Mouse (Mus musculus) brain, embryonic 14.5 days (tissue): Measurements from ENCODE around the gene Rgma.

Source experiments
- CTCF ChIP-seq: fragments of 200-500 bp; IDR thresholded peaks from 2 replicates; pipeline ENCODE4 v1.5.1; 2012; ENCODE audit warnings: inconsistent platforms, mild to moderate bottlenecking, moderate library complexity, borderline replicate concordance; ENCODE audit not compliant: insufficient read depth, insufficient read length; ENCODE audit errors: extremely low read depth
- POLR2A ChIP-seq: fragments of 200-500 bp; IDR thresholded peaks from 2 replicates; pipeline ENCODE4 v1.6.1; 2012; ENCODE audit warnings: mild to moderate bottlenecking, inconsistent platforms, borderline replicate concordance; ENCODE audit not compliant: poor library complexity, insufficient read depth, insufficient read length, severe bottlenecking; ENCODE audit errors: extremely low read depth

GRCm38 (mm10) chr7:73371587-73372321 is 3.6 kb upstream of the Rgma start:
- TF ChIP-seq POLR2A (no peak), CTCF (no peak)
